Mouse (Mus musculus) adrenal gland, postnatal 10 days (tissue): ENCODE results near the gene Zscan18. TPM values are rescaled to one million over a fixed set of nuclear protein-coding genes. Genes with fewer than 3 reads are reported as not detected.

Experiments
- total RNA-seq, 2 experiments: library from RNA; stranded (reverse); gene quantifications; 2 replicates each; pipeline ENCODE4 v1.2.3; 2021

Zscan18 gene
- total RNA-seq, 2 experiments from 2014 or later, result 2.5 to 5.0 TPM

Other genes starting within 250 kb of the Zscan18 start
- under 1 TPM; under 0.01 to 0.06 TPM for gene Vmn2r53, start 194.8 kb downstream of the Zscan18 start, total RNA-seq
- gene Vmn2r54, start 163.3 kb downstream of the Zscan18 start, total RNA-seq, result not detected
- gene Vmn2r55, start 118.6 kb downstream of the Zscan18 start, total RNA-seq, result under 1 TPM in 1 of 2 experiments, not detected in 1; 0.15 TPM
- gene Vmn2r56, start 68.6 kb downstream of the Zscan18 start, total RNA-seq, result not detected
- 10 to 100 TPM in 1 of 2 experiments, 1 to 10 TPM in 1; 7.8 to 14.0 TPM for gene Zfp329, start 15.2 kb upstream of the Zscan18 start, total RNA-seq
- 10 to 100 TPM; 22.4 to 25.6 TPM for gene Zfp110, start 31.1 kb upstream of the Zscan18 start, total RNA-seq
- 1 to 10 TPM; 3.4 to 4.2 TPM for gene Zfp128, start 77.5 kb upstream of the Zscan18 start, total RNA-seq
- 10 to 100 TPM in 1 of 2 experiments, 1 to 10 TPM in 1; 9.7 to 10.2 TPM for gene Zscan22, start 94.2 kb upstream of the Zscan18 start, total RNA-seq
- 1,000 to 10,000 TPM; 1,018 to 1,027 TPM for gene Rps5, start 118.7 kb upstream of the Zscan18 start, total RNA-seq
- gene Rnf225, start 123.8 kb upstream of the Zscan18 start, total RNA-seq, result under 1 TPM; 0.36 to 0.54 TPM
- 10 to 100 TPM in 1 of 2 experiments, 1 to 10 TPM in 1; 7.3 to 10.6 TPM for gene Zfp324, start 162.2 kb upstream of the Zscan18 start, total RNA-seq
- 1 to 10 TPM; 5.4 to 5.9 TPM for gene Zfp446, start 174.2 kb upstream of the Zscan18 start, total RNA-seq
- 10 to 100 TPM; 24.2 to 50.8 TPM for gene Slc27a5, start 194.6 kb upstream of the Zscan18 start, total RNA-seq
- 100 to 1,000 TPM; 218 to 247 TPM for gene Trim28, start 195.5 kb upstream of the Zscan18 start, total RNA-seq
- gene Zbtb45, start 206.4 kb upstream of the Zscan18 start, total RNA-seq, result 10 to 100 TPM; 11.3 to 13.6 TPM
- gene Chmp2a, start 231.2 kb upstream of the Zscan18 start, total RNA-seq, result 100 to 1,000 TPM; 165 to 169 TPM
- gene Ube2m, start 234.6 kb upstream of the Zscan18 start, total RNA-seq, result 100 to 1,000 TPM; 175 to 186 TPM